Mouse (Mus musculus) myocyte (in vitro differentiated cells): ENCODE results near the gene Celf3.

Source experiments
- CEBPB ChIP-seq: IDR thresholded peaks from 2 replicates; pipeline ENCODE4 v1.6.1; 2011; ENCODE audit warnings: mild to moderate bottlenecking, moderate library complexity; ENCODE audit not compliant: poor library complexity, insufficient read depth, severe bottlenecking
- E2F4 ChIP-seq: IDR thresholded peaks from one replicate; pipeline ENCODE4 v1.6.1; 2011; ENCODE audit warnings: mild to moderate bottlenecking, control low read depth, moderate library complexity; ENCODE audit not compliant: insufficient read depth
- MAX ChIP-seq: IDR thresholded peaks from one replicate; pipeline ENCODE4 v1.6.1; 2011; ENCODE audit warnings: low read depth, mild to moderate bottlenecking, control low read depth
- MYOD1 ChIP-seq, 3 experiments: IDR thresholded peaks; one replicate each; pipeline ENCODE4 v1.6.1; 2011; ENCODE audit warnings: control low read depth in 2 of 3, low read depth in 2 of 3, mild to moderate bottlenecking in 2 of 3, moderate library complexity in 1 of 3; ENCODE audit not compliant: insufficient read length in 2 of 3, control insufficient read depth in 1 of 3
- MYOG ChIP-seq, 3 experiments: IDR thresholded peaks; one replicate each; pipeline ENCODE4 v1.6.1; 2011; ENCODE audit warnings: control low read depth in 2 of 3, low read depth in 2 of 3, mild to moderate bottlenecking in 2 of 3; ENCODE audit not compliant: insufficient read length in 2 of 3, control insufficient read depth in 1 of 3, insufficient read depth in 1 of 3
- POLR2A ChIP-seq: IDR thresholded peaks from one replicate; pipeline ENCODE4 v1.6.1; 2011; ENCODE audit warnings: low read depth, mild to moderate bottlenecking, control low read depth, moderate library complexity; ENCODE audit not compliant: insufficient read length
- POLR2AphosphoS2 ChIP-seq: IDR thresholded peaks from one replicate; pipeline ENCODE4 v1.6.1; 2011; ENCODE audit warnings: low read depth, control low read depth; ENCODE audit not compliant: insufficient read length
- REST ChIP-seq: IDR thresholded peaks from one replicate; pipeline ENCODE4 v1.6.1; 2011; ENCODE audit warnings: mild to moderate bottlenecking, control low read depth, moderate library complexity; ENCODE audit not compliant: insufficient read depth, insufficient read length
- SRF ChIP-seq: IDR thresholded peaks from one replicate; pipeline ENCODE4 v1.6.1; 2011; ENCODE audit warnings: low read depth; ENCODE audit not compliant: control insufficient read depth, insufficient read length
- TCF12 ChIP-seq: IDR thresholded peaks from one replicate; pipeline ENCODE4 v1.6.1; 2011; ENCODE audit warnings: mild to moderate bottlenecking, control low read depth; ENCODE audit not compliant: poor library complexity, insufficient read depth, severe bottlenecking
- TCF3 ChIP-seq: IDR thresholded peaks from one replicate; pipeline ENCODE4 v1.6.1; 2011; ENCODE audit warnings: low read depth, control low read depth; ENCODE audit not compliant: insufficient read length
- USF1 ChIP-seq: IDR thresholded peaks from one replicate; pipeline ENCODE4 v1.6.1; 2011; ENCODE audit warnings: low read depth, mild to moderate bottlenecking, control low read depth, moderate library complexity

GRCm38 (mm10) chr3:94473567-94474232 is 4.4 kb upstream of the Celf3 start:
- TF ChIP-seq POLR2A: no peak
- TF ChIP-seq MAX: no peak
- TF ChIP-seq MYOD1 (IDR thresholded peaks at IDR 0.05; ENCODE audit: control insufficient read depth in 1 of 3, insufficient read length in 2 of 3, low read depth in 2 of 3): no peak
- no peak for TF ChIP-seq SRF
- no peak for TF ChIP-seq USF1
- no peak for TF ChIP-seq CEBPB
- no peak for TF ChIP-seq TCF12
- no peak for TF ChIP-seq MYOG (IDR thresholded peaks at IDR 0.05; ENCODE audit: control insufficient read depth in 1 of 3, insufficient read depth in 1 of 3, insufficient read length in 2 of 3, low read depth in 2 of 3)
- no peak for TF ChIP-seq E2F4
- TF ChIP-seq POLR2AphosphoS2: no peak
- TF ChIP-seq REST: no peak
- TF ChIP-seq TCF3: no peak
